Mouse (Mus musculus) intestine, postnatal 0 days (tissue): ENCODE results near the gene Kat7. TPM values are rescaled to one million over a fixed set of nuclear protein-coding genes. Genes with fewer than 3 reads are reported as not detected.

Experiments
- ATAC-seq: fragments of 200-750 bp; cut with Nextera tagmentation; 2 replicates; pipeline ENCODE4 v1.8.0; 2017; ENCODE audit warnings: mild to moderate bottlenecking, moderate TSS enrichment, moderate library complexity
- H3K27ac ChIP-seq: fragments of 300-500 bp; sonication (generic); 2 replicates; pipeline ENCODE4 v1.5.1; 2014; ENCODE audit warnings: mild to moderate bottlenecking, low read depth, low read length, moderate library complexity
- H3K27me3 ChIP-seq: fragments of 300-500 bp; sonication (generic); replicated peaks from 2 replicates; pipeline ENCODE4 v1.6.1; 2014; ENCODE audit warnings: low read length, mixed read lengths; ENCODE audit not compliant: control insufficient read depth, insufficient read depth
- H3K36me3 ChIP-seq: fragments of 300-500 bp; sonication (generic); 2 replicates; pipeline ENCODE4 v1.6.1; 2014; ENCODE audit warnings: mild to moderate bottlenecking, moderate library complexity; ENCODE audit not compliant: control insufficient read depth, insufficient read depth
- H3K4me1 ChIP-seq: fragments of 300-500 bp; sonication (generic); replicated peaks from 2 replicates; pipeline ENCODE4 v1.6.1; 2014; ENCODE audit warnings: antibody characterized with exemption, low read length, mixed read lengths; ENCODE audit not compliant: control insufficient read depth, insufficient read depth
- H3K4me2 ChIP-seq: fragments of 300-500 bp; sonication (generic); replicated peaks from 2 replicates; pipeline ENCODE4 v1.6.1; 2014; ENCODE audit warnings: low read depth, mild to moderate bottlenecking, moderate library complexity
- H3K4me3 ChIP-seq: fragments of 300-500 bp; sonication (generic); 2 replicates; pipeline ENCODE4 v1.5.1; 2014; ENCODE audit warnings: low read depth, low read length
- H3K9ac ChIP-seq: fragments of 300-500 bp; sonication (generic); 2 replicates; pipeline ENCODE4 v1.6.1; 2014; ENCODE audit warnings: mild to moderate bottlenecking, low read depth, low read length
- H3K9me3 ChIP-seq: fragments of 300-500 bp; sonication (generic); 2 replicates; pipeline ENCODE4 v1.6.1; 2016; ENCODE audit warnings: mixed run types; ENCODE audit not compliant: control insufficient read depth
- CTCF ChIP-seq: sonication (generic); IDR thresholded peaks from 2 replicates; pipeline ENCODE4 v1.5.1; 2016; ENCODE audit warnings: low read depth, mild to moderate bottlenecking, control low read depth, antibody characterized with exemption, moderate library complexity
- WGBS: fragments of 180-500 bp; shearing (Covaris S2); extraction: QIAGEN DNeasy Blood & Tissue Kit; methylation state at CpG from one replicate; pipeline ENCODE4 v1.1.7; 2014; 5-methylcytosine and 5-hydroxymethylcytosine counted together
- polyA plus RNA-seq: library from polyadenylated mRNA; unstranded; fragments of >200 nt; fragmentation: Nextera tagmentation; extraction: Ambion mirVana; gene quantifications from 2 replicates; pipeline ENCODE4 v1.2.1, GENCODE M21; 2015

The Kat7 gene
- polyA plus RNA-seq, result 29.7 and 30.2 TPM in 2 replicates

DNA sequence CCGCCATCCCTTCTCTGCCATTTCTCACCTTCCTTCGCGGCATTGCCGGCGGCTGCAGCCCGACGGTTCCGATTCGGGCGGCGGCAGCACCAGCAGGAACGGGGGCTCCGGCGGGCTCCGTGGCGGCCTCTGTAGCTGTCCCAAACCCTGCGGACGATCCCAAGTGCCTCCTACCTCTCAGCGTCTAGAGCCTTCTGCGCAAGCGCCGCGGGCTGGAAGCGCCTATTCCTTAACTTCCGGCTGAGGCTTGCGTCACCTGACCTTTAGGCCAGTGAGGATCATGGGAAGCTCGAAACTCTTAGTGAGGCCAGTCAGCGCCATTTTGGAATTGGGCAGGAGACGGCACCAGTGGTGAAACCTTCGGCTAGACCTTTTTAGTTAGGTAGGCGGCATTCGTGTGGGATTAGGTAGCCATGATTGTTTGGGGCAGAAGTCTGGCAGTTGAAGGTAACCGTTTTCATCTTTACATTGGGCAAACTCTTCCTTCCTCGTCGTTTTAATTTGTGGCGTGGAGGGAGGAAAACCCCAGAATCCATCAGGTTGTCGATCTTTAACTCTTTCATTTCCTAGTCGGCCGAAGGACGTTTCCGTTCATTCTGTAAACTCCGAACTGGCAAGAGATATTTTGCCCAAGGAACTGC is at the start of gene Kat7:
Gene Kat7 (minus strand): TSS at position 240 of the 641 bp plus-strand sequence.
- Histone ChIP-seq H3K9me3 (no peaks in the 10 kb centered on the region), H3K4me2 (peak within 1 kb of the TSS; percentile 78), H3K4me1 (peaks cover 5% of the 10 kb centered on the region; the same call in 1 of the 2 replicates), H3K9ac (peak within 1 kb of the TSS; percentile 97), H3K4me3 (peak within 1 kb of the TSS; percentile 96), H3K27me3 (no peaks in the 10 kb centered on the region), H3K36me3 (peaks cover 8% of the 10 kb centered on the region; the same call in 1 of the 2 replicates), H3K27ac (peak within 1 kb of the TSS; percentile 99)
- peak; percentile 86 for ATAC-seq
- TF ChIP-seq CTCF, result no peak
- WGBS, result under 1% methylated on average over 42 of the region's 42 CpGs

DNA sequence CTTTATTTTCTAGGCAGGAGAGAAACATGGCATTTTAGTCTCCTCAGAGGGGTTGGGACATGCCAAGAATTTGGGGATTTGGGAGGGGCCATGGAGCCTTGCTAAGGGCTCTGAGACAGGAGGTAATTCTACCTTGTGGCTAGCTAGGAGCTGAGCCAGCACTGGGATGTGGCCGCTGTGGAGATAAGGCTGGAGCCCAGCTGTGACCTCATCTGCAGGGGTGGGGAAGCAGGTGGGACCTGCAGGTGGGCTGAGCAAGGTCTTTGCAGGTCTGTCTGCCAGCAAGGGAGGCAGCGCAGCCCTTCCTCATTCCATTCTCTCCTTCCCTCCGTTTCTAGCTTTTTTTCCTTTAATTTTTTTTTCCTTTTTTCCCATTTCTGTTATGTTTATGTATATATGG is 48.2 kb upstream of the Kat7 start:
- Histone ChIP-seq H3K4me1 (no peaks in the 10 kb centered on the region), H3K27ac (no peak overlapping the region), H3K4me3 (no peak overlapping the region), H3K9ac (no peak overlapping the region), H3K27me3 (no peaks in the 10 kb centered on the region), H3K4me2 (no peak overlapping the region), H3K36me3 (peaks cover 3% of the 10 kb centered on the region; the same call in 1 of the 2 replicates), H3K9me3 (no peaks in the 10 kb centered on the region)
- WGBS, result 38% methylated on average over 3 of the region's 3 CpGs
- ATAC-seq, result no peak
- no peak for TF ChIP-seq CTCF

DNA sequence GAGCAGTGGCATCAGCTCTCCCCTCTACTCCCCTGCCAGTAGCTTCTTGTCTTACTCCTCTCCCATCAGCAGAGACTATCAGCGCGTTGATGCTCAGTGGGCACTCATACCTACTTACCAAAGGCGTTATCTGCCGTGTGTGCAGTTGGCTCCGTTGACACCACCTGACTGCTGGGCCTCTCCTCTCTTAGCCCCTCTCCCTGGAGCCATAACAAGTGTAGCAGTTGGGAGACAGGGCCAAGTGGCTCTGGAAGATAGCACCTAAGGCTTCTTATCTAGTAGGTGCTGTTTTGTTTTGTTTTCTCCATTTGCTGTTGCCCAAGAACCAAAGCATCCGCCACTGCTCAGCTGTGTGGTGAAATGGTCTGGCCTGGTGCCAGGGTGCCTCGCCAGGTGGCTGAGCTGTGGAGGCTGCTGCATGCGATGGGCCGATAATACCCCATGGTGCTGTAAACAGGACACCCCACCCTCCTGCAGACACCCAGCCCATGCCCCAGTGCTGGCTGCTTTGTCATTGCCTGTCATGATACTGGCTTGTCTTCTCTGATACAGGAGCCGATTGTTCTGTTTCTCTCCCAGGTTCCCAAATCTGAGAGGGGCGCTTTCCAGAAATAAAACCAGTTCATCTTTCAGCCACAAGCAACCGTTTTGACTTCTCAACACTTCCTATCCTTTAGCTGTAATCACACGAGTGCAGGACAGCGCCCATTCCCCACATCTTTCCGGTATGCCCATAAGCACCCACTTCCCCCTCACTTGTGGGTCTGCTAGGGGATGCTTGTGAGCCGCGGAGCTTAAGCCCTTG is 46.6 kb upstream of the Kat7 start:
- Histone ChIP-seq H3K9ac (0 out of 2 replicates have a peak overlapping the region, but pooled peaks have one; percentile 0), H3K4me2 (no peak overlapping the region), H3K4me1 (no peaks in the 10 kb centered on the region), H3K9me3 (no peaks in the 10 kb centered on the region), H3K4me3 (no peak overlapping the region), H3K27ac (no peak overlapping the region), H3K27me3 (no peaks in the 10 kb centered on the region), H3K36me3 (peaks cover 3% of the 10 kb centered on the region; the same call in 1 of the 2 replicates)
- no peak for TF ChIP-seq CTCF
- whole genome bisulfite sequencing, result 69% methylated on average over 17 of the region's 17 CpGs
- peak; percentile 76 for ATAC-seq

DNA sequence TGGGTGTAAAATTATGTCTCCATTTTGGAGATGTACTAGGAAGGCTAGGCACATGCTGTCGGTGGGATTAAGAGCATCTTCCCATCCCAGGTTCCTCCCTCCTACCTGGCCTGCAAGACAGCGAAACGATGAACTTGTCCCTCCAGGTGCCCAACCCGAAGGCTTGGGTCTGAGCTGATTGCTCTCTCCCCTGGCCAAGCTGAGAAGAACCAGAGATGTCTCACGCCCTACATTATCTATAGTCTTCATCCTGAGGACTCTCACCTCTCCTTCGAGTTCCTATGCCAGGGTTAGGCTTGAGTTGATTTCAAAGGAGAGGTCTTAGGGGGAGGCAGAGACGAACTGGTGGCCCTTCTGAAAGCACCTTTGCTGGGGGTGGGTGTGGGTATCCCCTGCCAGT is 46.0 kb upstream of the Kat7 start:
- no peak for TF ChIP-seq CTCF
- Histone ChIP-seq H3K27me3 (no peaks in the 10 kb centered on the region), H3K4me1 (no peaks in the 10 kb centered on the region), H3K4me3 (no peak overlapping the region), H3K36me3 (peaks cover 3% of the 10 kb centered on the region; the same call in 1 of the 2 replicates), H3K27ac (no peak overlapping the region; the same call in 1 of the 2 replicates), H3K4me2 (no peak overlapping the region), H3K9ac (0 out of 2 replicates have a peak overlapping the region, but pooled peaks have one; percentile 0), H3K9me3 (no peaks in the 10 kb centered on the region)
- no peak for ATAC-seq
- WGBS, result 87% methylated on average over 7 of the region's 7 CpGs

DNA sequence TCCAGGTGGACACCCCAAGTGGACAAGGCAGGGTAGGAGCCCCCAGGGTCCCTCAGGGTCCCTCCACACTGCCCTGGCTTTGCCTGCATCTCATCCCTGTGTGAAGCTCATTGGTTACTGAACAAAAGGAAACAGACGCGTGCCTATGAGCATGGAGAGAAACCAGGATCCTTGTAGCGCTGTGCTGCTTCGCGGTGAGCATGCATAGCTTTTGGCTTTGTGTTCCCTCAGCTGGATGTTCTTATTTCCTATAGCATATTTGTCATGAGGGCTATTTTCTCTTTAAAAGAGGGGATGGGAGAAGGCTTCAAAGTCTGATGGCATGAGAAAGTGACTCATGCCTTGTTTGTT is 45.6 kb upstream of the Kat7 start:
- no peak for ATAC-seq
- Histone ChIP-seq H3K4me2 (no peak overlapping the region), H3K4me1 (0 out of 2 replicates have a peak, but pooled peaks cover 2% of the 10 kb centered on the region), H3K27ac (no peak overlapping the region), H3K27me3 (no peaks in the 10 kb centered on the region), H3K9ac (no peak overlapping the region), H3K36me3 (peaks cover 3% of the 10 kb centered on the region; the same call in 1 of the 2 replicates), H3K9me3 (no peaks in the 10 kb centered on the region), H3K4me3 (no peak overlapping the region)
- TF ChIP-seq CTCF, result no peak
- 93% methylated on average over 5 of the region's 5 CpGs for WGBS

DNA sequence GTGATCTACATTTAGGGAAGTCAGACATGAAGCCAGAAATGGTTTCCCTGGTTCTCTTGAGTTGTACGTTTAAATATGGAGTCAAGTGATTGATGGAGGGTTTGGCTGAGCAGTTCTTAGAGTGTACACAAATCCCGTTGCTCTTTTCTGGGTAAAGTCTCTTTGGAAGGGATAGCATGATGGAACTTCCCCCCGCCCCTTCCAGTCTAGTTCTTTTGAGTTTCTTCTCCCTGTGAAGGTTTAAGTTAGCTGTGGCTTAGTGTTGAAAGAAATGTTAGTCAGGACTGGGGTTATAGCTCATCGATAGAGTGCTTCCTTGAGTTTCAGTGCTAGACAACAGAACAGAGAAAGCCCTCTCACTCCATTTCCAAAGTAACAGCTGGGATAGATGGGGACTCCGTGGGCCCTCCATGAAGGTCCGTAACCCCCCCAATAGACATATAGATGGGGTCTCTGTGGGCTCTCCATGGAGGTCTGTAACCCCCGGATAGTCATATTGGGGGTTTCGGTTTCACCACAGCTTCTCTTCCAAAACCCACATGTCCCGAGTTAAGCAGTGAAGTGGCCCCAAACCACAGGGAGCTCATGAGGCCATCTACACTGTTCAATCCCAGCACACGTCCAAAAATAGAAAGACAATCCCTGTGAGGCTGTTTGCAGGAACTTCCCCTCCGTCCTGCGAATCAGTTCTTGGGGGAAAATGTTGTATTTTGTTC is 45.1 kb upstream of the Kat7 start:
- Histone ChIP-seq H3K4me1 (0 out of 2 replicates have a peak, but pooled peaks cover 4% of the 10 kb centered on the region), H3K4me2 (no peak overlapping the region), H3K4me3 (no peak overlapping the region), H3K9ac (no peak overlapping the region), H3K9me3 (no peaks in the 10 kb centered on the region), H3K27me3 (no peaks in the 10 kb centered on the region), H3K36me3 (peaks cover 3% of the 10 kb centered on the region; the same call in 1 of the 2 replicates), H3K27ac (peak overlapping the region; percentile 1; the same call in 1 of the 2 replicates)
- TF ChIP-seq CTCF, result no peak
- ATAC-seq, result no peak
- 82% methylated on average over 12 of the region's 12 CpGs for WGBS
